Comparison of ENCODE assay signal across 8 mouse cellular contexts in the genomic region with DNA sequence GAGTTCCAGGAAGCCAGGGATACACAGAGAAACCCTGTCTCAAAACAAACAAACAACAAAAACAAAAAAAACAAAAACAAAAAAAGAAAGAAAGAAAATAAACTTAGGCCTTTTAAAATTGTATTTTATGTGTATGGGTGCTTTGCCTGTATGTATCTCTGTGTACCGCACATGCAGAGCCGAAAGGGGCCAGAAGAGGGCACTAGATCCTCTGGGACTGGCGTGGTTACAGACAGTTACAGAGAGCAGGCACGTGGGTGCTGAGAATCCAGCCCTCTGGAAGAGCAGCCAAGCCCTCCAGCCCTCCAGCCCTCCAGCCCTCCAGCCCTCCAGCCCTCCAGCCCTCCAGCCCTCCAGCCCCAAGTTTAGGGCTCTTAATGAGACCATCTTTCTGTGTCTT. TPM values are rescaled to one million over a fixed set of nuclear protein-coding genes. Genes with fewer than 3 reads are reported as not detected.
DNase-seq lines count a peak whose midpoint lies in the region; ATAC-seq lines count a peak whose summit lies in the region.

No protein-coding gene starts in this region.

- intact Hi-C loops in left cerebral cortex, postnatal 36 days (cut with DNase I) = loop anchor here (10.0 kb wide), 1 partner anchor 277 kb away; a partner anchor contains a TSS

- DNase-seq in cerebellum, postnatal 25 days = peak; percentile 66 to 79
- peak; percentile 64 for DNase-seq in right cerebral cortex, postnatal 14 days
- DNase-seq in right cerebral cortex, postnatal 25 days = no peak
- peak; percentile 72 for DNase-seq in embryo, embryonic 10 days (ENCODE audit: low spot score)
- DNase-seq in lung, postnatal 14 days = peak; percentile 40
- DNase-seq in left cerebral cortex, postnatal 36 days (ENCODE audit: low spot score in 2 of 2) = no peak
- DNase-seq in heart, adult 9 months (ENCODE audit: low spot score in 2 of 2) = no peak

- ATAC-seq in cerebellum, adult (ENCODE audit: insufficient number of reproducible peaks, low FRiP score, low TSS enrichment) = no peak

RNA-seq across cellular contexts. Expression of a gene that starts 16.5 kb away (rescaled TPM):
- 10 to 100 TPM; 53.1 to 55.3 TPM for total RNA-seq in left cerebral cortex, postnatal 36 days (2021)

RNA-seq across cellular contexts. Expression of a gene that starts 16.7 kb away (rescaled TPM):
- total RNA-seq in left cerebral cortex, postnatal 36 days (2021) = 1 to 10 TPM in 1 of 2 experiments, under 1 TPM in 1; 0.96 to 1.5 TPM

Comparison
In these comparisons a context has a peak if more than half of its experiments do, and no peak if none do; other contexts are left out.
1. DNase-seq: peak in cerebellum, postnatal 25 days (2 of 2), right cerebral cortex, postnatal 14 days (single experiment), embryo, embryonic 10 days (single experiment) and lung, postnatal 14 days (single experiment); none in right cerebral cortex, postnatal 25 days (single experiment), left cerebral cortex, postnatal 36 days (0 of 2) and heart, adult 9 months (0 of 2).